Mouse (Mus musculus): ENCODE measurements around the gene Fbxw2. TPM values are rescaled to one million over a fixed set of nuclear protein-coding genes. Genes with fewer than 3 reads are reported as not detected.
A peak's percentile ranks its signal among the peaks of the same experiment; 100 is the strongest.

Gene Fbxw2
- 114 and 122 TPM in 2 replicates for polyA plus RNA-seq (2015; fragmentation: Nextera tagmentation; extraction: Ambion mirVana)

DNA sequence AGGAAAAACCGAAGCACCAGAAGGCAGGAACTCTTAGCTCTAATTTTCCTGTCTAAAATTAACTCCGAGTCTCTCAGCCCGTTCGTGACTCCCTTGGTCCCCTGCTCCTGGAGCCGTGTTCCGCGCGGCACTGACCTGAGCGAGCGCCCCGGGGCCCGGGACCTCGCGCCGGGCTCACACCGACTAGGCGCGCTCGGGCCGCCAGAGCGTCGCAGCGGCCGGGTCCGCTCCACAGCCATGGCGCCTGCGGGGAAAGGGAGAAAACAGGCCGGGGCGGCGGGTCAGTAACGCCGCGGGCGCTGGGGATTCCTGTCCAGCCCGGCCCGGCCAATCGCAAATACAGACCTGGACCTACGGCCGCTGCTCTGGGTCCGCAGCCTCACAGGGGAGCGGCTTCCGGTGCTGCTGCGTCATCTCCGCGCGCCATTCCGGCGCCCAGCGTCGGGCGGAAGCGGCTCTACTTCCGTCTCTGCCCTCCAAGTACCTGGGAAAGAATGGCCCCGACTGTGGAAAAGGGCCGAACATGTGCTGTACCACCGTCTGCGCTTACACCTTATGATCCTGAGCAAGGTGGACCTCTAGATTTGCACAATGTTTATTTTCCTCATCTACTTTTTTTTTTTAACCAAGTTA is at the start of gene Fbxw2:
TSS of gene Fbxw2 (minus strand) at position 485 of the 633 bp plus-strand sequence.
- Histone ChIP-seq H3K4me3 (replicated peaks; ENCODE audit: low read length) (peak within 1 kb of the TSS; percentile 97), H3K9ac (replicated peaks; ENCODE audit: low read depth, low read length) (peak within 1 kb of the TSS; percentile 93), H3K27ac (ENCODE audit: low read length) (peak within 1 kb of the TSS; percentile 65), H3K27me3 (replicated peaks; ENCODE audit: control insufficient read depth, insufficient read depth, low read length) (no peaks in the 10 kb centered on the region; the same call in 1 of the 2 replicates), H3K4me1 (replicated peaks; ENCODE audit: control insufficient read depth, insufficient read depth, low read length) (peaks cover 17% of the 10 kb centered on the region), H3K36me3 (ENCODE audit: control insufficient read depth, insufficient read depth) (no peaks in the 10 kb centered on the region; the same call in 1 of the 2 replicates), H3K9me3 (ENCODE audit: control insufficient read depth, low read length) (no peaks in the 10 kb centered on the region), H3K4me2 (ENCODE audit: low read length) (peak within 1 kb of the TSS; percentile 97)
- under 1% methylated on average over 50 of the region's 57 CpGs for WGBS
- peak; percentile 99 for ATAC-seq

- no peaks in the 10 kb centered on the region for H3K9me3 ChIP-seq (ENCODE audit: control insufficient read depth, low read length)
- no peak for ATAC-seq
- H3K27me3 ChIP-seq (replicated peaks; ENCODE audit: control insufficient read depth, insufficient read depth, low read length): peaks cover 21% of the 10 kb centered on the region
- H3K4me2 ChIP-seq (ENCODE audit: low read length): 0 out of 2 replicates have a peak within 1 kb of the TSS, but pooled peaks have one; percentile 9
- H3K4me3 ChIP-seq (replicated peaks; ENCODE audit: low read length): no peak within 1 kb of the TSS
- H3K36me3 ChIP-seq (ENCODE audit: control insufficient read depth, insufficient read depth): no peaks in the 10 kb centered on the region
- H3K9ac ChIP-seq (replicated peaks; ENCODE audit: low read depth, low read length): 0 out of 2 replicates have a peak within 1 kb of the TSS, but pooled peaks have one; percentile 17
- 17% methylated on average over 8 of the region's 8 CpGs for WGBS
- H3K4me1 ChIP-seq (replicated peaks; ENCODE audit: control insufficient read depth, insufficient read depth, low read length): peaks cover 7% of the 10 kb centered on the region
- H3K27ac ChIP-seq (ENCODE audit: low read length): no peak within 1 kb of the TSS
Measured at GRCm38 (mm10) chr2:34874816-34875345, 48.8 kb upstream of the Fbxw2 start, which contains the start of gene Psmd5. TSS of gene Psmd5 (minus strand) at chr2:34874968.

DNA sequence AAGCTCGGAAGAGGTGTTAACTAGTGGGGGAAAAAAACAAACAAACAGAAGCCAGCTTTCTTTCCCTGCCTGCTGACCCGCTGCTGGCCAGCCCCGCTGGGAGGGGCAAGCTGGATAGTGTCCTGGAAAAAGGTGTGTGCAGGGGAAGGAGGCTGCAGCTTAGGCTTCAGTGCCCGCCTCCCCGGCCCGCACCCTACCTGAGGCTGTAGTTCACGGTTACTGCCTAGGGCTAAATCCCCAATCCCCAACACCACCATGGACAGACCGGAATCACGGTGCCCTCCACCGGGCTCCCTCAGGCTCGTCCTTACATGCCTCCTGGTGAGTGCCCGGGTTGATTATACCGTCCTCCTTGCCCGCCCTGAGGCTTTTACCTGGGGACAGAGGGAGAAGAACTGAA is 48.2 kb upstream of the Fbxw2 start, which contains the start of gene Cutal:
TSS of gene Cutal (plus strand) at position 126 of the 400 bp plus-strand sequence.
- no peaks in the 10 kb centered on the region for H3K9me3 ChIP-seq (ENCODE audit: control insufficient read depth, low read length)
- 0 out of 2 replicates have a peak within 1 kb of the TSS, but pooled peaks have one; percentile 17 for H3K9ac ChIP-seq (replicated peaks; ENCODE audit: low read depth, low read length)
- 3% methylated on average over 14 of the region's 14 CpGs for WGBS
- 0 out of 2 replicates have a peak within 1 kb of the TSS, but pooled peaks have one; percentile 9 for H3K4me2 ChIP-seq (ENCODE audit: low read length)
- no peak for ATAC-seq
- no peak within 1 kb of the TSS for H3K27ac ChIP-seq (ENCODE audit: low read length)
- H3K4me1 ChIP-seq (replicated peaks; ENCODE audit: control insufficient read depth, insufficient read depth, low read length): peaks cover 13% of the 10 kb centered on the region
- H3K4me3 ChIP-seq (replicated peaks; ENCODE audit: low read length): no peak within 1 kb of the TSS
- H3K36me3 ChIP-seq (ENCODE audit: control insufficient read depth, insufficient read depth): no peaks in the 10 kb centered on the region
- peaks cover 21% of the 10 kb centered on the region for H3K27me3 ChIP-seq (replicated peaks; ENCODE audit: control insufficient read depth, insufficient read depth, low read length)

GRCm38 (mm10) chr2:34870520-34871474 is 44.7 kb upstream of the Fbxw2 start:
- peak overlapping the region; percentile 80 for H3K4me3 ChIP-seq (replicated peaks; ENCODE audit: low read length)
- H3K9me3 ChIP-seq (ENCODE audit: control insufficient read depth, low read length): no peaks in the 10 kb centered on the region
- peaks cover 18% of the 10 kb centered on the region for H3K27me3 ChIP-seq (replicated peaks; ENCODE audit: control insufficient read depth, insufficient read depth, low read length)
- H3K4me2 ChIP-seq (ENCODE audit: low read length): peak overlapping the region; percentile 86
- H3K36me3 ChIP-seq (ENCODE audit: control insufficient read depth, insufficient read depth): no peaks in the 10 kb centered on the region
- WGBS: under 1% methylated on average over 67 of the region's 67 CpGs
- ATAC-seq: peak; percentile 99
- peaks cover 25% of the 10 kb centered on the region for H3K4me1 ChIP-seq (replicated peaks; ENCODE audit: control insufficient read depth, insufficient read depth, low read length)
- H3K27ac ChIP-seq (ENCODE audit: low read length): peak overlapping the region; percentile 91
- peak overlapping the region; percentile 75 for H3K9ac ChIP-seq (replicated peaks; ENCODE audit: low read depth, low read length)

DNA sequence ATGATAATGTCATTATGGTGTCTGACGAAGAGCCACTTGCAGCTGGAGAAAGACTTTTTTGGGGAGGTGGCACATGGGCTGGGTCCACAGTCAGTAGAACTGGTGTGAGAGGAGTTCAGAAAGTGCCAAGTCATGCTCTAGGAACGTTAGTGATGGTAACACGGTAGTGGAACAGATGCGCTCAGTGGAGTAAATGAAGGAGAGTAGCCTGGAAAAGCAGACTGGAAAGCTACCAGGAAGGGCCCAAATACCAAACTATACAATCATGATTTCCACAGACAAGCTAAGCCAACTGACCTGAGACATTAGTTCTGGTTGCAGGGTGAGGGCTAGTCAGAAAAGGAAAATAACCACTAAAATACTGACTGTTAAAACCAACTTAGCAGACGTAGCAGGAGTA is 43.6 kb upstream of the Fbxw2 start:
- Histone ChIP-seq H3K9me3 (ENCODE audit: control insufficient read depth, low read length) (no peaks in the 10 kb centered on the region), H3K36me3 (ENCODE audit: control insufficient read depth, insufficient read depth) (peaks cover 6% of the 10 kb centered on the region), H3K4me1 (replicated peaks; ENCODE audit: control insufficient read depth, insufficient read depth, low read length) (peaks cover 25% of the 10 kb centered on the region), H3K9ac (replicated peaks; ENCODE audit: low read depth, low read length) (peak overlapping the region; percentile 37), H3K27me3 (replicated peaks; ENCODE audit: control insufficient read depth, insufficient read depth, low read length) (peaks cover 16% of the 10 kb centered on the region), H3K4me2 (ENCODE audit: low read length) (peak overlapping the region; percentile 60), H3K4me3 (replicated peaks; ENCODE audit: low read length) (peak overlapping the region; percentile 35), H3K27ac (ENCODE audit: low read length) (no peak overlapping the region)
- 31% methylated on average over 5 of the region's 5 CpGs for WGBS
- no peak for ATAC-seq

DNA sequence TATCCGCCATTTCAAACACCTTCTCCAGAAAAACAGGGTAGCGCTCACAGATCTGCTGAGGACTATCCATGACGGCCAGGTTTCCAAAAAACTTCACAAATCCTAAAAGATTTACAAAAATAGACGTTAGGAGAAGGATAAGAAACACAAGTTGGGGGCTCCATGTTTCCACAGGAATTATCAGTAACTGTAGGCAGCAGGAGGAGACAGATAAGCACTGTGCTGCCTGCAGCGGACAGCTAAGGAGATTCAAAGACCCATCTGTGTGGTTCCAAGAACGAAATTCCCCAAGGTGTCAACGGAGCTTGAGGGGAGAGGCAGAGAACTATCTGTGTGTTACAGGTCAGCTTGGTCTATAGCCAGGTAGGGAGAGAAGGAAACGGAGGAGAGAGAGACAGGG is 31.6 kb upstream of the Fbxw2 start:
- Histone ChIP-seq H3K9ac (replicated peaks; ENCODE audit: low read depth, low read length) (no peak overlapping the region), H3K9me3 (ENCODE audit: control insufficient read depth, low read length) (no peaks in the 10 kb centered on the region), H3K27me3 (replicated peaks; ENCODE audit: control insufficient read depth, insufficient read depth, low read length) (no peaks in the 10 kb centered on the region), H3K36me3 (ENCODE audit: control insufficient read depth, insufficient read depth) (peaks cover 48% of the 10 kb centered on the region), H3K4me3 (replicated peaks; ENCODE audit: low read length) (no peak overlapping the region), H3K4me1 (replicated peaks; ENCODE audit: control insufficient read depth, insufficient read depth, low read length) (no peaks in the 10 kb centered on the region), H3K27ac (ENCODE audit: low read length) (no peak overlapping the region), H3K4me2 (ENCODE audit: low read length) (no peak overlapping the region)
- 92% methylated on average over 8 of the region's 8 CpGs for WGBS
- ATAC-seq: no peak

GRCm38 (mm10) chr2:34855265-34855664 is 29.2 kb upstream of the Fbxw2 start:
- peaks cover 52% of the 10 kb centered on the region for H3K36me3 ChIP-seq (ENCODE audit: control insufficient read depth, insufficient read depth)
- no peaks in the 10 kb centered on the region for H3K9me3 ChIP-seq (ENCODE audit: control insufficient read depth, low read length)
- no peak for ATAC-seq
- H3K27me3 ChIP-seq (replicated peaks; ENCODE audit: control insufficient read depth, insufficient read depth, low read length): no peaks in the 10 kb centered on the region
- whole genome bisulfite sequencing: 95% methylated on average over 4 of the region's 4 CpGs
- H3K27ac ChIP-seq (ENCODE audit: low read length): no peak overlapping the region
- H3K4me1 ChIP-seq (replicated peaks; ENCODE audit: control insufficient read depth, insufficient read depth, low read length): no peaks in the 10 kb centered on the region
- no peak overlapping the region for H3K4me3 ChIP-seq (replicated peaks; ENCODE audit: low read length)
- H3K9ac ChIP-seq (replicated peaks; ENCODE audit: low read depth, low read length): no peak overlapping the region
- no peak overlapping the region for H3K4me2 ChIP-seq (ENCODE audit: low read length)

- 88% methylated on average over 1 of the region's 1 CpGs for WGBS
- Histone ChIP-seq H3K27me3 (replicated peaks; ENCODE audit: control insufficient read depth, insufficient read depth, low read length) (no peaks in the 10 kb centered on the region), H3K36me3 (ENCODE audit: control insufficient read depth, insufficient read depth) (peaks cover 12% of the 10 kb centered on the region), H3K9me3 (ENCODE audit: control insufficient read depth, low read length) (no peaks in the 10 kb centered on the region), H3K9ac (replicated peaks; ENCODE audit: low read depth, low read length) (no peak overlapping the region), H3K4me3 (replicated peaks; ENCODE audit: low read length) (no peak overlapping the region), H3K4me1 (replicated peaks; ENCODE audit: control insufficient read depth, insufficient read depth, low read length) (no peaks in the 10 kb centered on the region), H3K27ac (ENCODE audit: low read length) (no peak overlapping the region), H3K4me2 (ENCODE audit: low read length) (no peak overlapping the region)
- no peak for ATAC-seq
Measured at GRCm38 (mm10) chr2:34847702-34848101, 21.6 kb upstream of the Fbxw2 start.
